Mouse (Mus musculus) bone marrow, adult 2 months (tissue): ENCODE results near the gene Rhou.

Experiments used
- CTCF ChIP-seq: fragments of 200-500 bp; IDR thresholded peaks from 2 replicates; pipeline ENCODE4 v1.5.1; 2011; ENCODE audit warnings: low read length, control low read depth; ENCODE audit not compliant: control insufficient read depth, insufficient read depth
- POLR2A ChIP-seq: fragments of 200-500 bp; IDR thresholded peaks from 2 replicates; pipeline ENCODE4 v1.6.1; 2011; ENCODE audit warnings: low read depth, mild to moderate bottlenecking, control low read depth, low read length, borderline replicate concordance; ENCODE audit not compliant: control insufficient read depth

DNA sequence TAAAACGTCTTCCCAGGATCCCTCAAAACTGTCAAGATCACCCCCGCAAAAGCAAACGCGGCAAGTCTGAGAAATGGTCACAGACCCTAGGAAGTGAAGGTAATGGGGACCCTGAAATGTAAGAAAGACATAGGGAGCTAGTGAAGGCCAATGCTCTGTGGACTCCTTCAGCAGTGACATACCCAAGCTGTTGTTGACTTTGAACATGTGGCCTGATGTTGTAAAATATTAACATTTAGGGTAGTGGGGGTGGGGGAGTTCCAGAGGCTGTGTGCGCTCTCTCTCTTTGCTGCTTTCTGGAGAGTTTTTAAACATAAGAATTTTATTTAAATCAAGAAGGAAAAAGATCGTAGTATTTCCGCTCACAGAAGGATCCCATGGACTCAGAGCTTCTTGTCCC lies 29.6 kb downstream of the Rhou start:
- TF ChIP-seq POLR2A (no peak), CTCF (no peak)
